Mouse (Mus musculus) lung, embryonic 15.5 days (tissue): ENCODE results near the gene Hmx1. TPM values are rescaled to one million over a fixed set of nuclear protein-coding genes. Genes with fewer than 3 reads are reported as not detected.
A peak's percentile ranks its signal among the peaks of the same experiment; 100 is the strongest.

Experiments used
- ATAC-seq: fragments of 200-750 bp; cut with Nextera tagmentation; 2 replicates; pipeline ENCODE4 v1.8.0; 2017; ENCODE audit warnings: moderate number of reproducible peaks, borderline replicate concordance; ENCODE audit not compliant: low FRiP score, low TSS enrichment; ENCODE audit errors: extremely low read depth
- H3K27ac ChIP-seq: fragments of 300-500 bp; sonication (generic); 2 replicates; pipeline ENCODE4 v1.5.1; 2015; ENCODE audit warnings: moderate library complexity, mild to moderate bottlenecking, inconsistent platforms
- H3K27me3 ChIP-seq: fragments of 300-500 bp; sonication (generic); 2 replicates; pipeline ENCODE4 v1.6.1; 2015; ENCODE audit warnings: inconsistent platforms
- H3K36me3 ChIP-seq: fragments of 300-500 bp; sonication (generic); 2 replicates; pipeline ENCODE4 v1.6.1; 2015; ENCODE audit warnings: inconsistent platforms
- H3K4me1 ChIP-seq: fragments of 300-500 bp; sonication (generic); 2 replicates; pipeline ENCODE4 v1.6.1; 2015; ENCODE audit warnings: inconsistent platforms
- H3K4me2 ChIP-seq: fragments of 300-500 bp; sonication (generic); 2 replicates; pipeline ENCODE4 v1.6.1; 2015; ENCODE audit warnings: inconsistent platforms, mild to moderate bottlenecking, moderate library complexity
- H3K4me3 ChIP-seq: fragments of 300-500 bp; sonication (generic); 2 replicates; pipeline ENCODE4 v1.5.1; 2015; ENCODE audit warnings: mild to moderate bottlenecking, inconsistent platforms
- H3K9ac ChIP-seq: fragments of 300-500 bp; sonication (generic); 2 replicates; pipeline ENCODE4 v1.6.1; 2015; ENCODE audit warnings: inconsistent platforms
- H3K9me3 ChIP-seq: fragments of 300-500 bp; sonication (generic); 2 replicates; pipeline ENCODE4 v1.6.1; 2016; ENCODE audit warnings: inconsistent platforms
- WGBS: fragments of 180-500 bp; shearing (Covaris S2); methylation state at CpG from one replicate; pipeline ENCODE4 v1.1.7; 2015; 5-methylcytosine and 5-hydroxymethylcytosine counted together
- polyA plus RNA-seq: library from polyadenylated mRNA; unstranded; fragments of >200 nt; fragmentation: Nextera tagmentation; extraction: Ambion mirVana; gene quantifications from 2 replicates; pipeline ENCODE4 v1.2.1, GENCODE M21; 2015

Gene Hmx1
- 0.10 and 0.27 TPM in 2 replicates for polyA plus RNA-seq

GRCm38 (mm10) chr5:35388491-35389111 lies at the start of gene Hmx1:
Gene Hmx1, plus strand, starts transcription at chr5:35389108.
- Histone ChIP-seq H3K4me1 (peaks cover 24% of the 10 kb centered on the region), H3K4me2 (peak within 1 kb of the TSS; percentile 86), H3K9me3 (no peaks in the 10 kb centered on the region), H3K9ac (no peak within 1 kb of the TSS), H3K36me3 (no peaks in the 10 kb centered on the region), H3K27ac (no peak within 1 kb of the TSS), H3K27me3 (peaks cover 100% of the 10 kb centered on the region), H3K4me3 (peak within 1 kb of the TSS; percentile 49)
- ATAC-seq = peak; percentile 79
- 1% methylated on average over 48 of the region's 71 CpGs for WGBS

- Histone ChIP-seq H3K9me3 (no peaks in the 10 kb centered on the region), H3K36me3 (no peaks in the 10 kb centered on the region), H3K4me1 (no peaks in the 10 kb centered on the region), H3K9ac (no peak overlapping the region), H3K4me2 (no peak overlapping the region), H3K4me3 (no peak overlapping the region), H3K27ac (no peak overlapping the region), H3K27me3 (no peaks in the 10 kb centered on the region; the same call in 1 of the 2 replicates)
- 78% methylated on average over 3 of the region's 3 CpGs for WGBS
- ATAC-seq = no peak
Measured at GRCm38 (mm10) chr5:35345084-35345483, 43.8 kb upstream of the Hmx1 start.

GRCm38 (mm10) chr5:35348794-35349193 lies 40.1 kb upstream of the Hmx1 start:
- H3K36me3 ChIP-seq = no peaks in the 10 kb centered on the region
- no peak for ATAC-seq
- H3K9me3 ChIP-seq = no peaks in the 10 kb centered on the region

GRCm38 (mm10) chr5:35357544-35358440 lies 31.1 kb upstream of the Hmx1 start:
- Histone ChIP-seq H3K4me2 (no peak overlapping the region), H3K9ac (no peak overlapping the region), H3K4me3 (no peak overlapping the region), H3K4me1 (no peaks in the 10 kb centered on the region), H3K27ac (no peak overlapping the region), H3K36me3 (no peaks in the 10 kb centered on the region), H3K9me3 (no peaks in the 10 kb centered on the region), H3K27me3 (no peaks in the 10 kb centered on the region)
- WGBS = 37% methylated on average over 9 of the region's 9 CpGs
- ATAC-seq = no peak

More at GRCm38 (mm10) chr5:35348794-35349193, 40.1 kb upstream of the Hmx1 start:
- H3K4me3 ChIP-seq = no peak overlapping the region
- H3K4me1 ChIP-seq = no peaks in the 10 kb centered on the region
- H3K27me3 ChIP-seq = no peaks in the 10 kb centered on the region; the same call in 1 of the 2 replicates
- H3K27ac ChIP-seq = no peak overlapping the region
- 13% methylated on average over 3 of the region's 3 CpGs for WGBS
- no peak overlapping the region for H3K4me2 ChIP-seq
- no peak overlapping the region for H3K9ac ChIP-seq

GRCm38 (mm10) chr5:35361570-35362284 lies 27.2 kb upstream of the Hmx1 start:
- Histone ChIP-seq H3K4me3 (no peak overlapping the region), H3K9me3 (no peaks in the 10 kb centered on the region), H3K9ac (no peak overlapping the region), H3K4me1 (no peaks in the 10 kb centered on the region), H3K36me3 (no peaks in the 10 kb centered on the region), H3K27me3 (peaks cover 26% of the 10 kb centered on the region), H3K4me2 (no peak overlapping the region), H3K27ac (no peak overlapping the region)
- WGBS = 46% methylated on average over 8 of the region's 8 CpGs
- ATAC-seq = 0 out of 2 replicates have a peak, but pooled peaks have one; percentile 31

- no peak overlapping the region for H3K9ac ChIP-seq
- ATAC-seq = no peak
- no peak overlapping the region for H3K4me3 ChIP-seq
- no peaks in the 10 kb centered on the region for H3K4me1 ChIP-seq
- H3K36me3 ChIP-seq = no peaks in the 10 kb centered on the region
- no peak overlapping the region for H3K4me2 ChIP-seq
- H3K27me3 ChIP-seq = peaks cover 49% of the 10 kb centered on the region
- no peak overlapping the region for H3K27ac ChIP-seq
- no peaks in the 10 kb centered on the region for H3K9me3 ChIP-seq
- 51% methylated on average over 20 of the region's 20 CpGs for WGBS
Measured at GRCm38 (mm10) chr5:35366241-35367032, 22.5 kb upstream of the Hmx1 start.

GRCm38 (mm10) chr5:35368916-35369315 lies 20.0 kb upstream of the Hmx1 start:
- no peak overlapping the region for H3K27ac ChIP-seq
- 71% methylated on average over 6 of the region's 6 CpGs for WGBS

GRCm38 (mm10) chr5:35379066-35379465 lies 9.8 kb upstream of the Hmx1 start:
- H3K27ac ChIP-seq = no peak overlapping the region
- ATAC-seq = no peak
- H3K4me1 ChIP-seq = no peaks in the 10 kb centered on the region
- no peak overlapping the region for H3K4me2 ChIP-seq
- no peak overlapping the region for H3K9ac ChIP-seq
- no peaks in the 10 kb centered on the region for H3K36me3 ChIP-seq
- no peaks in the 10 kb centered on the region for H3K9me3 ChIP-seq
- WGBS = 43% methylated on average over 2 of the region's 2 CpGs
- H3K27me3 ChIP-seq = peaks cover 83% of the 10 kb centered on the region
- no peak overlapping the region for H3K4me3 ChIP-seq

More at GRCm38 (mm10) chr5:35368916-35369315, 20.0 kb upstream of the Hmx1 start:
- no peak overlapping the region for H3K4me2 ChIP-seq
- H3K4me1 ChIP-seq = no peaks in the 10 kb centered on the region
- H3K36me3 ChIP-seq = no peaks in the 10 kb centered on the region
- H3K9ac ChIP-seq = no peak overlapping the region
- ATAC-seq = no peak
- H3K9me3 ChIP-seq = no peaks in the 10 kb centered on the region
- H3K4me3 ChIP-seq = no peak overlapping the region
- peaks cover 49% of the 10 kb centered on the region for H3K27me3 ChIP-seq

- under 1% methylated on average over 4 of the region's 4 CpGs for WGBS
- Histone ChIP-seq H3K27me3 (peaks cover 90% of the 10 kb centered on the region), H3K4me3 (no peak overlapping the region), H3K36me3 (no peaks in the 10 kb centered on the region), H3K9me3 (no peaks in the 10 kb centered on the region), H3K27ac (no peak overlapping the region), H3K4me1 (no peaks in the 10 kb centered on the region), H3K4me2 (no peak overlapping the region), H3K9ac (no peak overlapping the region)
- no peak for ATAC-seq
Measured at GRCm38 (mm10) chr5:35379815-35380214, 9.1 kb upstream of the Hmx1 start.

- no peak for ATAC-seq
- WGBS = 2% methylated on average over 38 of the region's 38 CpGs
- H3K27me3 ChIP-seq = peaks cover 100% of the 10 kb centered on the region
Measured at GRCm38 (mm10) chr5:35387834-35388490, 946 bp upstream of the Hmx1 start.

GRCm38 (mm10) chr5:35389441-35389840 lies 533 bp downstream of the Hmx1 start:
- Histone ChIP-seq H3K27me3 (peaks cover 100% of the 10 kb centered on the region), H3K27ac (no peak overlapping the region), H3K4me2 (peak overlapping the region; percentile 86), H3K4me1 (peaks cover 24% of the 10 kb centered on the region), H3K9me3 (no peaks in the 10 kb centered on the region), H3K4me3 (peak overlapping the region; percentile 49), H3K9ac (no peak overlapping the region), H3K36me3 (no peaks in the 10 kb centered on the region)
- ATAC-seq = no peak
- 6% methylated on average over 11 of the region's 11 CpGs for WGBS

More at GRCm38 (mm10) chr5:35387834-35388490, 946 bp upstream of the Hmx1 start:
- Histone ChIP-seq H3K9ac (no peak overlapping the region), H3K4me1 (peaks cover 24% of the 10 kb centered on the region), H3K4me2 (peak overlapping the region; percentile 86), H3K4me3 (peak overlapping the region; percentile 49), H3K9me3 (no peaks in the 10 kb centered on the region), H3K27ac (no peak overlapping the region), H3K36me3 (no peaks in the 10 kb centered on the region)
